Mouse (Mus musculus) retina, embryonic 14.5 days (tissue): Measurements from ENCODE around the gene Ryr1.

ENCODE experiments used
- DNase-seq: peaks from one replicate; pipeline ENCODE4 v3.0.0-alpha.2; 2015; ENCODE audit warnings: low spot score

The Ryr1 gene

DNA sequence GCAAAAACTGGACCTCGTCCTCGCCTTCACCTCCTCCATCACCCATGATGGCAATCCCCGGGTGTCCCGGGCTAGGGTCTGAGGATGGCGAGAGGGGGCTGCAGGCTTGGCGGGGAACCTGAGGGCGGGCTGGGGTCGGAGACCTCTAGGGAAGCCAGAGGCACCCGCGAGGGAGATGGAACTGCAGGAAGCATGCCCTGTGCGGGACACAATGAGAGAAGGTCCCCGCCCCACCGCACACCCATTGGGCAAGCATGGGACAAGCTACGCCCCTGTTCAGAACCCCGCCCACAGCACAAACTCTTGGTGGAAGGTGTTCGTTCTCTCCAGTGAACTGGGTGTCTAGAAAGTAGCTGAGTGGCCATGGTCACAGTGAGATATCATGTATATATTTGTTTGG lies at the start of gene Ryr1:
Gene Ryr1, minus strand, starts transcription at position 210 of the 400 bp plus-strand sequence.
- DNase-seq, result peak; percentile 74

- no peak for DNase-seq
Measured at GRCm38 (mm10) chr7:29172390-29173016, 47.5 kb upstream of the Ryr1 start.

DNA sequence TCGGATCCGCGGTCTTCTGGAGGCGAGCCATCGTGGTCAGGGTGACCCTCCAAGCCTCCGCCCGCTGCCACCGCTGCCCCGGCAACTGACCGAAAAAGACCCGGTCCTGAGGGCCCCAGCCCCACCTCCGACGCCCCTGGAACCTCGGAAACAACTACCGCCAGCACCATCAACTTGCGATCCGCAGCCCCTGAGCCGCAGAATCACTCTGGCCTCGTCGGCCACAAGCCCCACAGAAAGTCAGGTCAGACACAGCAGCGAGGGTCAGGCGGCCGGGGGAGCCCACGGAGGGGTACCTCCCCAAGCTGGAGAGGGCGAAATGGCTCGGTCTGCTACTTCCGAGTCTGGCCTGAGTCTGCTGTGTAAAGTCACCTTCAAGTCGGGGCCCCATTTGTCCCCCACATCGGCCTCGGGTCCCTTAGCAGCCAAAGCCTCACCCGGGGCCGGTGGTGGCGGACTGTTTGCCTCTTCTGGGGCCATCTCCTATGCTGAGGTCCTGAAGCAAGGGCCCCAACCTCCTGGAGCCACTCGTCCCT lies 46.7 kb upstream of the Ryr1 start:
- DNase-seq, result no peak

DNA sequence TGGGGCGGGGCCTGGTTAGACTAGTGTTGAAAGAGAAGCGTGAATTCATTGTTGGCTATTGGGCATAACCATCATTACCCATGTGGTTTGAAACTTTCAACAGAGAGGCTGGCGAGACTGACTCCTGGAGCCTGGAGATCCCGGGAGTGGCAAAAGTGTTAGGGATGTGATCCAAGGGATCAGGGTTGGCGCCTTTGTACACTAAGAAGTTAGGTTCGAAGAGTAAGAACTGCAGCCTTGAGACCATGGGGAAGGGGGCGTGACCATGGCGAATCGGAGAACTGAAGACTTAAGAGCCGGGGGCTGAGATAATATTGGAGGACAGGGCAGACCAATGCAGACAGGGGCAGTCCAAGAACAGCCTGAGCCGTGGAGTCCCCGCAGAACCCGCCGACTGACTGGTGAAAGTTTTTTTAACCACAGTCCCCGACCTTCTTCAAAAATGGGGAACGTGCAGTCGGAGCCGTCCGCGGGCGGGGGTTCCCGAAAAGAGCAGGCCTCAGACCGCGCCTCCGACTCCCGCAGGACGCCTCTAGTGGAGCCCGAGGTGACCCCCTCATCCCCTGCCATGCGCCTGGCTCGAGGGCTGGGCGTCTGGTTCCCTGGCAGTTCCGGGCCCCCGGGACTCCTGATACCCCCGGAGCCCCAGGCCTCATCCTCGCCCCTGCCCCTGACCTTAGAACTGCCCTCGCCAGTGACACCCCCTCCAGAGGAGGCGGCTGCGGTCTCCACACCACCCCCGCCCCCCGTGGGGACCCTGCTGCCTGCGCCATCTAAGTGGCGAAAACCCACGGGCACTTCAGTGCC lies 46.0 kb upstream of the Ryr1 start:
- no peak for DNase-seq

DNA sequence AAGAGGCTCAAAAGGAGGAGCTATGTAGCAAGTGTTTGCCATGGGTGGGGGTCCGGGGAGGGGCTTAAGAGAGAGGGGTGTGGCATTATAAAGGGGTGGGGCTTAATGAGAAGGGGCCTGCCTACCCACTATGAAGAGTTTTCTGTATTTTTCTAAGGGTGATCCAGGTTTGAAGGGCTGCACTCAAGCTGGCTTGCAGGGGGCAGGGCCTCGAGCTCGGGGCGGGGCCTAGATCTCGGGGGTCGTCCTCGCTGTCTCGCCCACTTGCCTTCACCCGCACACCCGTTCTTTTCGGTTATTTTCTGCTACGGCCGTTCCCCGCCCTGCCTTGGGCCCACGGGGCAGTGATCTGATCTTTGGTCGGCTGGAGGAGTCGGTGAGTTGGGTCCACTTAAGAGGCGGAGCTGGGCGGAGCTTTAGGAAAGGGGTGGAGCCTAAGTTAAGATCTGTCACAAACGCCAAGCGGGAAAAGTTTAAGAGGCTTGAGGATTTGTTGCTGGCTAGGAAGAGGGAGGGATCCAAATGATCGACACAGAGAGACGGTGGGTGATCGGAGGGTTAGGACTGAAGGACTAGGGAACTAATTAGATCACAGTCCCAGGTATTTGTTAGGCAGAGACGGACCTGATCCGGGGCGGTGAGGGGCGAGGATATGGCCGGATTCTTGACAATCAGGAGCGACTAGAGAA lies 45.2 kb upstream of the Ryr1 start, which contains the start of the genes Ggn and Spred3:
Gene Ggn, plus strand, starts transcription at position 145 of the 689 bp plus-strand sequence.
Gene Spred3, minus strand, starts transcription at position 346 of the 689 bp plus-strand sequence.
- DNase-seq, result peak; percentile 73

GRCm38 (mm10) chr7:29169231-29170065 lies 44.5 kb upstream of the Ryr1 start:
- peak; percentile 83 for DNase-seq

DNA sequence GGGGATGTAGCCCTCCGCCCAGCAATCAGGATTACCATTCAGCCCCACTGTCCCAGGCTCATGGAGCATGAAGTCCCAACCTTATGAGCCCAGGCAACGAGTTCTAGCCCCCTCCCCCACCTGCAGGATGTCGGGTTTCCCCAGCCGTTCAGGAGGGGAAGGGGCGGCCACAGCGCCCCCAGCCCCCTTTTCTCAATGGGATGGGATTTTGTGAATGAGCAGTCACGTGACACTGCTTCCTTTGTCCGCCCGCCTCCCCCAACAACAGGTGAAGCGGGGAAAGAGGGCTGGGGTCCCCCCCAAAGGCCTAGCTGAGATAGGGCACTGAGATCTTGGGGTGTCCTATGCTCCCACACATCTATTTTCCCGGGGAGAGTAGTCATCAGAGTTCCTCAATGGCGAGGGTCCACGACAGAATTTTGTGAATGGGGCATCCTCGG lies 43.8 kb upstream of the Ryr1 start:
- DNase-seq, result peak; percentile 64

DNA sequence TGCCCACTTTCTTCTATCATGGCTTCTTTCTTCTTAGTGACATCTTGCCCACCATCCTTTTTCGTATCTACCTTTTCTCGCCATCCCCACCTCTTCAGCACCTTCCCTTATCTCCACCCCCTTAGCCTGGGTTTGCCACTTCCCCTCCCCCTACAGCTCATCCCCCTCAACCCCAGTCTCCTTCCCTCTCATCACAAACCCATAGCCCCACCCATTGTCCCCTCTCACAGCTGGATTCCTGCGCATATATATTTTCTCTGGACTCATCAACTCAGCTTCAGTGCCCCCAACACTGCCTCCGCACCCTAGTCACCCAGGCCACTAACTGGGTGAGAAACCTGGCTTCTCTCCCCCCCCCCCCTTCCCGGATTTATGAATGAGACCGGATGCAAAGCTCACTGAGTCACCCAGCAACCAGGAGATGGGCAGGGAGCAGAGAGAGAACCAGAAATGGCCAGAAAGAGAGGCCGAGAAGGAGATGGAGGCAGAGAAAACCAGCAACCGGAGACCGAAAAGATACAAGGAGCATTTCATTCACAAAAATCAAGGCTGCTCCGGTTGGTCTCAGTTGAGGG lies 43.2 kb upstream of the Ryr1 start:
- DNase-seq, result peak; percentile 40

GRCm38 (mm10) chr7:29167656-29168055 lies 42.7 kb upstream of the Ryr1 start:
- DNase-seq, result no peak

- no peak for DNase-seq
Measured at GRCm38 (mm10) chr7:29162750-29163525, 38.0 kb upstream of the Ryr1 start.

GRCm38 (mm10) chr7:29162294-29162693 lies 37.3 kb upstream of the Ryr1 start:
- no peak for DNase-seq

GRCm38 (mm10) chr7:29158264-29158663 lies 33.3 kb upstream of the Ryr1 start:
- peak; percentile 43 for DNase-seq

DNA sequence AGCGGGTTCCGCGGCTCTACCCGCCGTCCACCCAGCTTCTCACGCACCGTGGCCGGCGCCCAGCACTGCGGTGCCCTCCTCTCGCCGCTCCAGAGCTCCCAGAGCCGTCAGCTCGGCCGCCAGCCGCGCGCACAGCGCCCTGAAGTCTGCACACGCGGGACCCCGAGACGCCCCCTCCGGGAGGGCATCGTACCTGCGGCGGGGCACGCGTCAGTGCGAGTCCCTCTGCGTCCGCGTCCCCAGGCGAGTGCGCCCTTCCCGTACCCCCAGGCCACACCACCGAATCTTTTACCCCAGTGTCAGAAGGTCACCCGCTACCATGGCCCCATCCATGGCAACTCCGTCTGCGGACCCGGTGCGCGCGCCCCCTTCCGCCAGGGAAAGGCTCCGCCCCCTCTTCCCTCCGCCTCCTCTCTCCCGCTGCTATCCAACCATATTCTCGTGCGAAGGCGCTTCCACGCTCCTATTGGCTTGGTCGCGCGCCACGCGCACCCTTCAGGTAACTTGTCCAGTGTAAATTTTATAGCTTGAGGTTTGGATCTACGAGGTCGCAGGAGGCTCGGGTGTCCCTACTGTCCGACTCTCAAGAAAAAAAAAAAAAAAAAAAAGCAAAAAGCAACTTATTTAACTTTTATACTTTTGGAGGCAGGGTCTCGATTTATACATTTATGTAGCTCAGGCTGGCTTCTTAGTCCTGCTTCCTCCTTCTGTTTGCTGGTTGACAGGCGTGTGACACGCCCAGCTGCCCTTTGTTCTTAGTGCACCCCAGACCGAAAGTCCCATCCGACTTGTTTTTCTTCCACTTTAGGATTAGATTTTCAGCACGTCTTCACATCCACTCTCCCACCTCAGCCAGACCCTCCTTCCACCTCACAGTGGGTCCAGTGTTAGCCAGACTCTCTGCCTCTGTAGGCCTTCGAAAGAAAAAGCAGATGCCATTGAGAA lies 31.1 kb upstream of the Ryr1 start, which contains the start of gene Fam98c:
Gene Fam98c, minus strand, starts transcription at position 397 of the 945 bp plus-strand sequence.
- DNase-seq, result peak; percentile 86

DNA sequence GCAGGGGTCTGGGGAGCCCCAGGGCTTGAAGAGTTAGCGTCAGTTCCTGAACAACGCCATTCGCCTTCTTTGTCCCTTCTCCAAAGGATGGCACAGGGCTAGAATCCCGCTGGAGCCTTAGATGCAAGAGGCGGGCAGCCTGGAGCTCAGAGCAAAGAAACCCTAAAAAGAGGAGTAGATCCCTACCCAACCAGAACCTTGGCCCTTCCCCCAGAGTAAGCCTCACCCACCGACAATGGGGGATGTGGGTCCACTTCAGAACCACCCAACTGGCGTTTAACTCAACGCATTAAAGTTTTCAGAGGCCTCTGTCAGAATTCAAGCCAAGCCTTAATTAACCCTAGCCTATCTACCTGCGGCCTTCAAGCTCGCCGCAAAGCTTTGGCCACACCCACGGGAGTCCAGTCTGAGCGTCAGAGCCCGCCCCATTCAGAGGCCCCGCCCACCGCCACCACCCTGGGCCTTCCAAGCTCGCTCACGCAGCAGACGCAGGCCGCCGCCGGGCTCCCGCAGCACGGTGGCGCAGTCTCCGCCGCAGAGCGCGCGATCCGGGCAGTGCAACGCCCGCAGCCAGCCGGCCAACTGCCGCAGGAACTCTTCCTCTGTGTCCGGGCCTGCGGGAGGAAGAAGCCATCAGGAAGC lies 30.3 kb upstream of the Ryr1 start:
- peak; percentile 88 for DNase-seq

DNA sequence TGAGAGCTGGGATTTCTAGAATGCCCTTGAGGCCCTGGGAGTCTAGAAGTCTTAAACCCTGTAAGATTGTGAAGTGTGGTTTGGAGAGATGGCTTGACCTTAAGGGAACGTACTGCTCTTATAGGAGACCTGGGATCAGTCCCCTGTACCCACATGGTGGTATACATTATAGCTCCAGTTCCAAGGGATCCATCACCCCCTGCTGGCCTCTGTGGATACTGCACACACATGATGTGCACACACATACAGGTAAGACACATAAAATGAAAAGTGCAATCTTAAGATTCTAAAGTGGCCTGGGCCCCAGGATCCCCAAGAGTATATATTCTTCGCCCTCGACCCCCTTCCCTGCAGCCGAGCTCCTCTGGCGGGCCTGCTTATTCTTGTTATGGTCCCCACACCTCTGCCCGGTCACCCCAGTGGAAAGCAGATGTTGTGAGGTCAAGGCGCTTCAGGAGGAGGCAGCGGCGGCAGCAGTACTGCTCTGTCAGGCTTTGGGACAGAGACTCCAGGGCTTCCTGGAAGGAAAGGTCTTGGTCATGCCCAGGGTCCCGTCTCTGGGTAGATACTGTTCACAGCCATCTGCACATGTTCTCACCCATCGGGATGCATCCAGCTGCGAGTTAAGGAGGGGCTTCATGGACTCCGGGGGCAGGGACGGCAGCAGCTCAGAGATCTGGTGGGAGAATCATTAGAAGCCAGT lies 29.2 kb upstream of the Ryr1 start:
- DNase-seq, result no peak

- no peak for DNase-seq
Measured at GRCm38 (mm10) chr7:29151486-29151885, 26.5 kb upstream of the Ryr1 start.

DNA sequence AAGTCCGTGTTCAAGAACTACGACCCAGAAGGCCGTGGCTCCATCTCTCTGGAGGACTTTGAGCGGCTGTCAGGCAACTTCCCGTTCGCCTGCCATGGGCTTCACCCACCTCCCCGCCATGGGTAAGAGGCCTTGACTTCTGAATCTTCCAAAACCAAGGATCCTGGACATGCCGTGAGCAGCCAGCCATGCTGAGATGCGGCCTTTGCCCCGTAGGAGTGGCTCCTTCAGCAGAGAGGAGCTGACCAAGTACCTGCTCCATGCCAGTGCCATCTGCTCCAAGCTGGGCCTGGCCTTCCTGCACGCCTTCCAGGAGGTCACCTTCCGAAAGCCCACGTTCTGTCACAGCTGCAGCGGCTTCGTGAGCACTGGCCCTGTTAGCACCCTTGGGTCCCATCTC lies 23.8 kb upstream of the Ryr1 start:
- no peak for DNase-seq
